Mouse (Mus musculus): ENCODE measurements around the gene Eif1b. TPM values are rescaled to one million over a fixed set of nuclear protein-coding genes. Genes with fewer than 3 reads are reported as not detected.

The Eif1b gene
- total and polyA plus RNA-seq, 3 experiments: 30.1 to 75.9 (median 56.8) TPM

- H3K4me3 ChIP-seq (replicated peaks in 1 of 3; ENCODE audit: low read depth in 2 of 3, low read length in 2 of 3, poor library complexity in 1 of 3): no peak overlapping the region
- H3K9me3 ChIP-seq (replicated peaks; ENCODE audit: low read length): peaks cover 6% of the 10 kb centered on the region
- no peak overlapping the region for H3K27ac ChIP-seq (ENCODE audit: insufficient read depth, low read depth)
- no peak for TF ChIP-seq PAX5 (IDR thresholded peaks at IDR 0.05; ENCODE audit: low read length)
- TF ChIP-seq CTCF (conservative IDR thresholded peaks at IDR 0.05 in 1 of 2, IDR thresholded peaks at IDR 0.05 in 1 of 2; ENCODE audit: low read depth in 2 of 2, low read length in 2 of 2): no peak
- TF ChIP-seq ZKSCAN1 (IDR thresholded peaks at IDR 0.05; ENCODE audit: borderline replicate concordance, low read depth, low read length): no peak
- no peak for TF ChIP-seq IRF4 (IDR thresholded peaks at IDR 0.05; ENCODE audit: low read depth, low read length)
- TF ChIP-seq BHLHE40 (IDR thresholded peaks at IDR 0.05; ENCODE audit: low read depth, low read length): no peak
- no peak for TF ChIP-seq NRF1 (IDR thresholded peaks at IDR 0.05; ENCODE audit: low read depth, low read length)
- no peak for TF ChIP-seq ZMIZ1 (IDR thresholded peaks at IDR 0.05; ENCODE audit: low read depth, low read length)
- TF ChIP-seq CHD1 (IDR thresholded peaks at IDR 0.05; ENCODE audit: low read depth, low read length): no peak
- no peak for TF ChIP-seq RCOR1 (conservative IDR thresholded peaks at IDR 0.05; ENCODE audit: low read depth, low read length)
- TF ChIP-seq HCFC1 (IDR thresholded peaks at IDR 0.05; ENCODE audit: low read depth, low read length): no peak
- no peak for TF ChIP-seq JUND (conservative IDR thresholded peaks at IDR 0.05; ENCODE audit: low read depth, low read length)
- TF ChIP-seq JUN (IDR thresholded peaks at IDR 0.05; ENCODE audit: insufficient read depth, low read depth, low read length): no peak
- TF ChIP-seq MEF2A (IDR thresholded peaks at IDR 0.05; ENCODE audit: borderline replicate concordance, low read depth, low read length): no peak
- no peak for TF ChIP-seq CHD2 (IDR thresholded peaks at IDR 0.05; ENCODE audit: low read length)
- no peak for TF ChIP-seq RAD21 (IDR thresholded peaks at IDR 0.05; ENCODE audit: low read depth, low read length)
- no peak for TF ChIP-seq TCF12 (IDR thresholded peaks at IDR 0.05; ENCODE audit: low read depth, low read length)
- no peak for TF ChIP-seq GABPA (IDR thresholded peaks at IDR 0.05; ENCODE audit: insufficient replicate concordance, low read depth, low read length)
- TF ChIP-seq POLR2AphosphoS2 (IDR thresholded peaks at IDR 0.05; ENCODE audit: low read depth, low read length): no peak
- no peak for TF ChIP-seq NELFE (IDR thresholded peaks at IDR 0.05; ENCODE audit: low read depth, low read length)
- no peak for TF ChIP-seq USF2 (conservative IDR thresholded peaks at IDR 0.05; ENCODE audit: low read depth, low read length)
- peaks cover 3 to 17% of the 10 kb centered on the region in 2 experiments; a peak in 3 of 4 replicates for H3K4me1 ChIP-seq (ENCODE audit: control insufficient read depth in 1 of 2, insufficient read depth in 2 of 2)
- no peak for DNase-seq (ENCODE audit: extremely low read depth)
- no peaks in the 10 kb centered on the region for H3K79me2 ChIP-seq (replicated peaks; ENCODE audit: control insufficient read depth, extremely low read depth, insufficient read depth, poor library complexity, severe bottlenecking)
- peaks cover 19% of the 10 kb centered on the region for H3K27me3 ChIP-seq (replicated peaks)
- no peak overlapping the region for H3K4me2 ChIP-seq (ENCODE audit: insufficient read depth, low read depth, poor library complexity, severe bottlenecking)
- no peaks in the 10 kb centered on the region for H3K36me3 ChIP-seq (replicated peaks in 1 of 2; ENCODE audit: control insufficient read depth in 1 of 2, insufficient read depth in 1 of 2, low read length in 1 of 2)
- in situ Hi-C loops (cut with MboI; ENCODE audit: low pct_ligation_motif_present, low pct_unique_long_range_greater_than_20kb, low sequenced_read_pairs) (no loop called here), dilution Hi-C loops (cut with MboI; ENCODE audit: extremely low pct_ligation_motif_present, extremely low pct_unique_long_range_greater_than_20kb, low sequenced_read_pairs) (no loop called here)
- no peak overlapping the region for H3K9ac ChIP-seq (ENCODE audit: insufficient read depth, low read depth)
These were observed 9.7 kb upstream of the Eif1b start for GRCm38 (mm10) chr9:120482382-120482781.

GRCm38 (mm10) chr9:120483101-120483500 lies 8.9 kb upstream of the Eif1b start:
- dilution Hi-C loops (cut with MboI; ENCODE audit: extremely low pct_ligation_motif_present, extremely low pct_unique_long_range_greater_than_20kb, low sequenced_read_pairs) (no loop called here), in situ Hi-C loops (cut with MboI; ENCODE audit: low pct_ligation_motif_present, low pct_unique_long_range_greater_than_20kb, low sequenced_read_pairs) (no loop called here)
- Histone ChIP-seq H3K4me1 (ENCODE audit: control insufficient read depth in 1 of 2, insufficient read depth in 2 of 2) (peaks cover 0 to 10% of the 10 kb centered on the region in 2 experiments; a peak in 3 of 4 replicates), H3K79me2 (replicated peaks; ENCODE audit: control insufficient read depth, extremely low read depth, insufficient read depth, poor library complexity, severe bottlenecking) (no peaks in the 10 kb centered on the region), H3K9ac (ENCODE audit: insufficient read depth, low read depth) (no peak overlapping the region), H3K27me3 (replicated peaks) (peaks cover 26% of the 10 kb centered on the region), H3K9me3 (replicated peaks; ENCODE audit: low read length) (peaks cover 6% of the 10 kb centered on the region), H3K4me3 (replicated peaks in 1 of 3; ENCODE audit: low read depth in 2 of 3, low read length in 2 of 3, poor library complexity in 1 of 3) (no peak overlapping the region), H3K27ac (ENCODE audit: insufficient read depth, low read depth) (no peak overlapping the region), H3K36me3 (replicated peaks in 1 of 2; ENCODE audit: control insufficient read depth in 1 of 2, insufficient read depth in 1 of 2, low read length in 1 of 2) (no peaks in the 10 kb centered on the region), H3K4me2 (ENCODE audit: insufficient read depth, low read depth, poor library complexity, severe bottlenecking) (no peak overlapping the region)
- TF ChIP-seq CTCF (conservative IDR thresholded peaks at IDR 0.05 in 1 of 2, IDR thresholded peaks at IDR 0.05 in 1 of 2; ENCODE audit: low read depth in 2 of 2, low read length in 2 of 2) (no peak), E2F4 (IDR thresholded peaks at IDR 0.05; ENCODE audit: insufficient replicate concordance, low read depth, low read length) (no peak), POLR2A (IDR thresholded peaks at IDR 0.05; ENCODE audit: low read depth, low read length) (no peak), JUN (IDR thresholded peaks at IDR 0.05; ENCODE audit: insufficient read depth, low read depth, low read length) (no peak), JUND (conservative IDR thresholded peaks at IDR 0.05; ENCODE audit: low read depth, low read length) (no peak), SIN3A (IDR thresholded peaks at IDR 0.05; ENCODE audit: low read length) (no peak), USF1 (IDR thresholded peaks at IDR 0.05; ENCODE audit: low read depth, low read length) (no peak), KAT2A (IDR thresholded peaks at IDR 0.05; ENCODE audit: insufficient replicate concordance, low read length) (no peak)
- no peak for DNase-seq (ENCODE audit: extremely low read depth)

All from CH12.LX (cell line).